Mouse (Mus musculus) lung, embryonic 15.5 days (tissue): ENCODE results near the gene Olfr622. TPM values are rescaled to one million over a fixed set of nuclear protein-coding genes. Genes with fewer than 3 reads are reported as not detected.

Experiments
- ATAC-seq: fragments of 200-750 bp; cut with Nextera tagmentation; 2 replicates; pipeline ENCODE4 v1.8.0; 2017; ENCODE audit warnings: moderate number of reproducible peaks, borderline replicate concordance; ENCODE audit not compliant: low FRiP score, low TSS enrichment; ENCODE audit errors: extremely low read depth
- H3K27ac ChIP-seq: fragments of 300-500 bp; sonication (generic); 2 replicates; pipeline ENCODE4 v1.5.1; 2015; ENCODE audit warnings: moderate library complexity, mild to moderate bottlenecking, inconsistent platforms
- H3K27me3 ChIP-seq: fragments of 300-500 bp; sonication (generic); 2 replicates; pipeline ENCODE4 v1.6.1; 2015; ENCODE audit warnings: inconsistent platforms
- H3K36me3 ChIP-seq: fragments of 300-500 bp; sonication (generic); 2 replicates; pipeline ENCODE4 v1.6.1; 2015; ENCODE audit warnings: inconsistent platforms
- H3K4me1 ChIP-seq: fragments of 300-500 bp; sonication (generic); 2 replicates; pipeline ENCODE4 v1.6.1; 2015; ENCODE audit warnings: inconsistent platforms
- H3K4me2 ChIP-seq: fragments of 300-500 bp; sonication (generic); 2 replicates; pipeline ENCODE4 v1.6.1; 2015; ENCODE audit warnings: inconsistent platforms, mild to moderate bottlenecking, moderate library complexity
- H3K4me3 ChIP-seq: fragments of 300-500 bp; sonication (generic); 2 replicates; pipeline ENCODE4 v1.5.1; 2015; ENCODE audit warnings: mild to moderate bottlenecking, inconsistent platforms
- H3K9ac ChIP-seq: fragments of 300-500 bp; sonication (generic); 2 replicates; pipeline ENCODE4 v1.6.1; 2015; ENCODE audit warnings: inconsistent platforms
- H3K9me3 ChIP-seq: fragments of 300-500 bp; sonication (generic); 2 replicates; pipeline ENCODE4 v1.6.1; 2016; ENCODE audit warnings: inconsistent platforms
- WGBS: fragments of 180-500 bp; shearing (Covaris S2); methylation state at CpG from one replicate; pipeline ENCODE4 v1.1.7; 2015; 5-methylcytosine and 5-hydroxymethylcytosine counted together
- polyA plus RNA-seq: library from polyadenylated mRNA; unstranded; fragments of >200 nt; fragmentation: Nextera tagmentation; extraction: Ambion mirVana; gene quantifications from 2 replicates; pipeline ENCODE4 v1.2.1, GENCODE M21; 2015

Gene Olfr622
- not detected in 2 replicates for polyA plus RNA-seq

DNA sequence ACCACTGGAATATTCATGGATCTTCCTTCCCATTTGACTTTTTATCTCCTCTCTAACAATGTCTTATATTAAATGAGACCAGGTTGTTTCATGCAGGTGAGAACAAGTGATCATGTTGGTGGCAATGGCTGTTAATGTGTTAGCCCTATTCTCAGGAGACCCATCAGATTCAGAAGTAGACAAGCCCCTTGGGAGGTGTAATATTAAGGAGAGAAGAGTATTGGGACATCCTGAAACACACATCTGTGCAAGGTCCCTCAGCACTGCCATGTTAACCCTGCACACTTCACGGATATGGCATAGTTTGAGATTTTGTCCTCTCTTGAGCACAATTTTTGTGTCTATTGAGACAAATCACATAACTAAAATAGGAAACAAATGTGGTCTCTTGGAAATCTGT, at the start of gene Olfr622:
Gene Olfr622, minus strand, starts transcription at position 101 of the 400 bp plus-strand sequence.
- no peaks in the 10 kb centered on the region for H3K27me3 ChIP-seq
- no peak within 1 kb of the TSS for H3K9ac ChIP-seq
- H3K4me2 ChIP-seq = no peak within 1 kb of the TSS
- no peaks in the 10 kb centered on the region for H3K36me3 ChIP-seq
- H3K9me3 ChIP-seq = no peaks in the 10 kb centered on the region
- ATAC-seq = no peak
- H3K4me1 ChIP-seq = no peaks in the 10 kb centered on the region
- 77% methylated on average over 1 of the region's 1 CpGs for WGBS
- no peak within 1 kb of the TSS for H3K4me3 ChIP-seq
- H3K27ac ChIP-seq = no peak within 1 kb of the TSS

DNA sequence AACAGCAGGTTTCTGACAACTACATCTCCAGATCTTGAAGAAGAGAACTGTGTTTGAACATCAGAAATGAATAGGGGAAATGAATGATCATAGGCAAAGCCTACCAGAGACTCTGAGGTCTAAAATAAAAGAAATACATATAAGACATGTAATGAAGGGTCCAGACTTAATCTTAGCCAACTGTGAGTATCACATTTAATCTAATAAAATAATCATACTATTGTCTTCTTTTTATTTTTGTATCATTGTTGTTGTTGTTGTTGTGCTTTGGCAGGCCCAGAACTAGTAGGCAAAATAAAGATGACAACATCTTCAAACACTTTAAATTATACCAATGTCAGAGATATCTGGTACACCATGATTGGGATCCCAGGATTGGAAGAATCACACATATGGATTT, 39.9 kb upstream of the Olfr622 start, which contains the start of gene Olfr625-ps1:
Gene Olfr625-ps1, plus strand, starts transcription at position 301 of the 400 bp plus-strand sequence.
- Histone ChIP-seq H3K4me3 (no peak within 1 kb of the TSS), H3K4me2 (no peak within 1 kb of the TSS), H3K4me1 (no peaks in the 10 kb centered on the region), H3K27me3 (no peaks in the 10 kb centered on the region), H3K9ac (no peak within 1 kb of the TSS), H3K9me3 (no peaks in the 10 kb centered on the region), H3K27ac (no peak within 1 kb of the TSS), H3K36me3 (no peaks in the 10 kb centered on the region)
- no peak for ATAC-seq

- ATAC-seq = no peak
- no peaks in the 10 kb centered on the region for H3K9me3 ChIP-seq
- 89% methylated on average over 2 of the region's 2 CpGs for WGBS
- H3K4me1 ChIP-seq = no peaks in the 10 kb centered on the region
- no peaks in the 10 kb centered on the region for H3K27me3 ChIP-seq
- no peak within 1 kb of the TSS for H3K9ac ChIP-seq
- H3K27ac ChIP-seq = no peak within 1 kb of the TSS
- H3K36me3 ChIP-seq = no peaks in the 10 kb centered on the region
- no peak within 1 kb of the TSS for H3K4me2 ChIP-seq
- H3K4me3 ChIP-seq = no peak within 1 kb of the TSS
Observed at GRCm38 (mm10) chr7:103671091-103671490, 28.6 kb upstream of the Olfr622 start, which contains the start of gene Olfr624. Gene Olfr624, minus strand, starts transcription at chr7:103671191.

DNA sequence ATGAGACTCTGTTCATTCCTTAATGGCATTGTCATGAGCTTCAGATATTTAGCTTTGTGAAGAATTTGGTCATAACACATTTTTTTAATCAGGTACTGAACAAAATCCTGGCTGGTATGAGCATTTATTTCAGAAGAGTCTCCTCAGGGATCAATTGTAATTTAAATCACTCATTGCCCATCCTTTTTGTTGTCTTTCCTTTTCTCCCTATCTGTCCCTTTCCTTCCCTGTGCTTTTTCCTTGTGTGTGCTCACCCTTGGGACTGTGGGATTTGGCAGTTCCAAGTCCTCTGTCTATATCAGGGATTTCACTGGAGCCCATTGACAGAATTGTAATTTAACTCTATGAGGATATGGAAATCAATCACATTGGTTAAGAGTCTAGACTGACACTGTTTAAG, 21.1 kb upstream of the Olfr622 start, which contains the start of gene Olfr623:
Gene Olfr623, minus strand, starts transcription at position 101 of the 400 bp plus-strand sequence.
- Histone ChIP-seq H3K9ac (no peak within 1 kb of the TSS), H3K9me3 (no peaks in the 10 kb centered on the region), H3K36me3 (no peaks in the 10 kb centered on the region), H3K4me2 (no peak within 1 kb of the TSS), H3K4me1 (no peaks in the 10 kb centered on the region), H3K27me3 (no peaks in the 10 kb centered on the region), H3K27ac (no peak within 1 kb of the TSS), H3K4me3 (no peak within 1 kb of the TSS)
- ATAC-seq = no peak

DNA sequence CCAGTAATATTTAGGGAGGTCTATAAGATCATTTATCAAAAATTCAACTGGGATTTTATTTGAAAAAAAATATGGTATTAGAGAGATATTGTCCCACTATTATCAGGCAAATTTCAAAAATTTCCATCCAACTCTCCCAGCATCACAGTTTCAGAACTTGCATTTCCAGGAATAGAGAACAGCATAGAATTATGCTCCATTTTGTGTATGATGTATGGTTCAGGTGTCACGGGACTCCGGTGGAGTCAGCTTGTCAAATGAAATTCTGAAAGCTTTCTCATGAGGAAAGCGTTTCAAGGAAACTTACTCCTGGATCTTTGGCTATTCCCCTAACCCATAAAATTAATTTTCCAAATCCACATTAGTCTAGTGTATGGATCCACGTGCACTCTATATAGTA, 1.6 kb upstream of the Olfr622 start:
- H3K36me3 ChIP-seq = no peaks in the 10 kb centered on the region
- H3K4me3 ChIP-seq = no peak overlapping the region
- H3K4me1 ChIP-seq = no peaks in the 10 kb centered on the region
- no peaks in the 10 kb centered on the region for H3K9me3 ChIP-seq
- no peak overlapping the region for H3K9ac ChIP-seq
- no peak for ATAC-seq
- H3K27ac ChIP-seq = no peak overlapping the region
- H3K27me3 ChIP-seq = no peaks in the 10 kb centered on the region
- no peak overlapping the region for H3K4me2 ChIP-seq
- WGBS = 79% methylated on average over 4 of the region's 4 CpGs

GRCm38 (mm10) chr7:103636795-103637194, 5.7 kb downstream of the Olfr622 start:
- H3K36me3 ChIP-seq = no peaks in the 10 kb centered on the region
- H3K9me3 ChIP-seq = no peaks in the 10 kb centered on the region
- no peaks in the 10 kb centered on the region for H3K27me3 ChIP-seq
- no peak overlapping the region for H3K27ac ChIP-seq
- H3K4me1 ChIP-seq = no peaks in the 10 kb centered on the region
- no peak for ATAC-seq
- H3K9ac ChIP-seq = no peak overlapping the region
- no peak overlapping the region for H3K4me2 ChIP-seq
- H3K4me3 ChIP-seq = no peak overlapping the region

DNA sequence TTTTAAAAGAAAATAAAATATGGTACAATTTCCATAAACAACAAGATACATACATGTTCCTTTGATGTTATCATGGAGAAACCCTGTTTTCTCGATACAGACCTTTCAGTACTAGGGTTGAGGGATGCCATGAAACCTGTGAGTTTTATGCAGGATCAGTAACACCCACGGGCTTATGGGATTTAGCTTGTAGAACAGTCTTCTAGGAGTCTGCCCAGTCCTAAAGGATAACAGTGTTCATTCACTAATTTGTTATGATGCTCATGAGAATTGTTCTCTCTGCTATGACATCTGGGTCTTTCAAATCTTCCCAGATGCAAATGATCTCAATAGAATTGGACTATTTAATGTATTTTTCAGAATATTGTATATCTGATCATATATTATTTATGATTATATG, 30.1 kb downstream of the Olfr622 start, which contains the start of gene Olfr620:
Gene Olfr620, minus strand, starts transcription at position 101 of the 400 bp plus-strand sequence.
- Histone ChIP-seq H3K4me2 (no peak within 1 kb of the TSS), H3K27ac (no peak within 1 kb of the TSS), H3K4me1 (no peaks in the 10 kb centered on the region), H3K27me3 (no peaks in the 10 kb centered on the region), H3K9ac (no peak within 1 kb of the TSS), H3K36me3 (no peaks in the 10 kb centered on the region), H3K4me3 (no peak within 1 kb of the TSS), H3K9me3 (no peaks in the 10 kb centered on the region)
- no peak for ATAC-seq
- WGBS = 56% methylated on average over 2 of the region's 2 CpGs

GRCm38 (mm10) chr7:103607425-103607824, 35.1 kb downstream of the Olfr622 start:
- WGBS = 62% methylated on average over 2 of the region's 2 CpGs
- H3K4me1 ChIP-seq = no peaks in the 10 kb centered on the region

DNA sequence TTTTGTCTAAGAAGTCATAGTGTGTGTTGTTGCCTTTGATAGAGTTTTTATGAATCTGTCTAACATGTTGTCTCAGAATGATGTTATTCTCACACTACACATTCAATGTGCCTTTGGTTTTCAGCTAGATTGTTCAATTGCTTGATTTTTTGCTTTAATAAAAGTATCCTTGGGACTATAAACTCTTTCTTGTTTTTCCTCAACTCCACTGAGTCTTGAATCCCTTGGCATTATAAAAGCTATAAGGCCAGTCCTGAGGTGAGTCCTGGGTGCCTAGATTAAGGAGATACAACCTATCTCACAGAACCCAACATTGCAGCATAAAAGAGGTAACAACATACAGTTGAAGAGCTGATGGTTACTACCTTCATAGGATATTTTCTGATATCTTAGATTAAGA, 42.2 kb downstream of the Olfr622 start, which contains the start of gene Olfr619:
Gene Olfr619, plus strand, starts transcription at position 301 of the 400 bp plus-strand sequence.
- H3K4me1 ChIP-seq = no peaks in the 10 kb centered on the region
- H3K27me3 ChIP-seq = no peaks in the 10 kb centered on the region
- no peak within 1 kb of the TSS for H3K4me3 ChIP-seq
- ATAC-seq = no peak
- no peak within 1 kb of the TSS for H3K4me2 ChIP-seq
- H3K36me3 ChIP-seq = no peaks in the 10 kb centered on the region
- no peaks in the 10 kb centered on the region for H3K9me3 ChIP-seq
- no peak within 1 kb of the TSS for H3K9ac ChIP-seq
- no peak within 1 kb of the TSS for H3K27ac ChIP-seq

More at GRCm38 (mm10) chr7:103607425-103607824, 35.1 kb downstream of the Olfr622 start:
- Histone ChIP-seq H3K9ac (no peak overlapping the region), H3K4me2 (no peak overlapping the region), H3K36me3 (no peaks in the 10 kb centered on the region), H3K27me3 (no peaks in the 10 kb centered on the region), H3K9me3 (no peaks in the 10 kb centered on the region), H3K27ac (no peak overlapping the region), H3K4me3 (no peak overlapping the region)
- ATAC-seq = no peak

GRCm38 (mm10) chr7:103589803-103590202, 52.7 kb downstream of the Olfr622 start, which contains the start of gene Olfr618:
Gene Olfr618, plus strand, starts transcription at chr7:103590103.
- H3K27ac ChIP-seq = no peak within 1 kb of the TSS
- H3K4me3 ChIP-seq = no peak within 1 kb of the TSS
- 57% methylated on average over 2 of the region's 2 CpGs for WGBS
- no peak for ATAC-seq
- no peak within 1 kb of the TSS for H3K9ac ChIP-seq
- no peak within 1 kb of the TSS for H3K4me2 ChIP-seq
- H3K9me3 ChIP-seq = no peaks in the 10 kb centered on the region
- no peaks in the 10 kb centered on the region for H3K27me3 ChIP-seq
- H3K4me1 ChIP-seq = no peaks in the 10 kb centered on the region
- no peaks in the 10 kb centered on the region for H3K36me3 ChIP-seq

Other genes with a start within 250 kb of the Olfr622 start
- gene Usp17lc, start 227.6 kb downstream of the Olfr622 start, polyA plus RNA-seq = not detected in 2 replicates
- not detected in 2 replicates for gene Olfr605, start 197.3 kb downstream of the Olfr622 start, polyA plus RNA-seq
- gene Olfr606, start 193.7 kb downstream of the Olfr622 start, polyA plus RNA-seq = not detected in 2 replicates
- gene Olfr607, start 178.6 kb downstream of the Olfr622 start, polyA plus RNA-seq = not detected in 2 replicates
- gene Olfr608, start 172.8 kb downstream of the Olfr622 start, polyA plus RNA-seq = not detected in 2 replicates
- gene Olfr609, start 144.6 kb downstream of the Olfr622 start, polyA plus RNA-seq = not detected in 2 replicates
- not detected in 2 replicates for gene Olfr610, start 130.6 kb downstream of the Olfr622 start, polyA plus RNA-seq
- not detected in 2 replicates for gene Olfr611, start 121.9 kb downstream of the Olfr622 start, polyA plus RNA-seq
- not detected in 2 replicates for gene Olfr612, start 100.0 kb downstream of the Olfr622 start, polyA plus RNA-seq
- not detected in 2 replicates for gene Olfr613, start 94.6 kb downstream of the Olfr622 start, polyA plus RNA-seq
- gene Olfr615, start 86.6 kb downstream of the Olfr622 start, polyA plus RNA-seq = not detected in 2 replicates
- not detected in 2 replicates for gene Olfr616, start 73.6 kb downstream of the Olfr622 start, polyA plus RNA-seq
- gene Olfr617, start 69.6 kb downstream of the Olfr622 start, polyA plus RNA-seq = not detected in 2 replicates
- not detected in 2 replicates for gene Olfr618, start 52.6 kb downstream of the Olfr622 start, polyA plus RNA-seq
- not detected in 2 replicates for gene Olfr619, start 42.1 kb downstream of the Olfr622 start, polyA plus RNA-seq
- not detected in 2 replicates for gene Olfr620, start 30.2 kb downstream of the Olfr622 start, polyA plus RNA-seq
- gene Olfr623, start 21.0 kb upstream of the Olfr622 start, polyA plus RNA-seq = not detected in 2 replicates
- 0.04 TPM in 1 of 2 replicates, not detected in the other for gene Olfr624, start 28.5 kb upstream of the Olfr622 start, polyA plus RNA-seq
- not detected in 2 replicates for gene Olfr625-ps1, start 40.0 kb upstream of the Olfr622 start, polyA plus RNA-seq
- not detected in 2 replicates for gene Olfr243, start 72.0 kb upstream of the Olfr622 start, polyA plus RNA-seq
- gene Olfr628, start 87.7 kb upstream of the Olfr622 start, polyA plus RNA-seq = not detected in 2 replicates
- not detected in 2 replicates for gene Olfr629, start 102.2 kb upstream of the Olfr622 start, polyA plus RNA-seq
- gene Olfr630, start 114.6 kb upstream of the Olfr622 start, polyA plus RNA-seq = not detected in 2 replicates
- not detected in 2 replicates for gene Olfr69, start 128.9 kb upstream of the Olfr622 start, polyA plus RNA-seq
- gene Olfr68, start 137.0 kb upstream of the Olfr622 start, polyA plus RNA-seq = not detected in 2 replicates
- not detected in 2 replicates for gene Olfr67, start 149.1 kb upstream of the Olfr622 start, polyA plus RNA-seq
- gene Hbb-bt, start 171.3 kb upstream of the Olfr622 start, polyA plus RNA-seq = 4,716 and 5,311 TPM in 2 replicates
- gene Hbb-bs, start 185.4 kb upstream of the Olfr622 start, polyA plus RNA-seq = 14,530 and 15,290 TPM in 2 replicates
- not detected in 2 replicates for gene Hbb-bh2, start 197.8 kb upstream of the Olfr622 start, polyA plus RNA-seq
- 8.2 and 12.5 TPM in 2 replicates for gene Hbb-bh1, start 200.5 kb upstream of the Olfr622 start, polyA plus RNA-seq
- gene Hbb-y, start 210.5 kb upstream of the Olfr622 start, polyA plus RNA-seq = 807 and 1,263 TPM in 2 replicates
- gene Olfr66, start 243.6 kb upstream of the Olfr622 start, polyA plus RNA-seq = not detected in 2 replicates